Mouse (Mus musculus) myocyte (in vitro differentiated cells): ENCODE data around the gene Tesc. TPM values are rescaled to one million over a fixed set of nuclear protein-coding genes. Genes with fewer than 3 reads are reported as not detected.
A peak's percentile ranks its signal among the peaks of the same experiment; 100 is the strongest.

Source experiments
- H3K27me3 ChIP-seq: one replicate; pipeline ENCODE4 v1.6.1; 2011; ENCODE audit not compliant: control insufficient read depth, insufficient read depth, insufficient read length
- H3K36me3 ChIP-seq: one replicate; pipeline ENCODE4 v1.6.1; 2011; ENCODE audit not compliant: control insufficient read depth, insufficient read depth
- H3K4me2 ChIP-seq: one replicate; pipeline ENCODE4 v1.6.1; 2011; ENCODE audit warnings: low read depth, control low read depth
- H3K4me3 ChIP-seq: one replicate; pipeline ENCODE4 v1.5.1; 2011; ENCODE audit warnings: mild to moderate bottlenecking, control low read depth, moderate library complexity
- H3K79me2 ChIP-seq: one replicate; pipeline ENCODE4 v1.6.1; 2011; ENCODE audit not compliant: control insufficient read depth, insufficient read depth
- H3ac ChIP-seq: one replicate; pipeline ENCODE4 v1.6.1; 2011; ENCODE audit not compliant: control insufficient read depth, insufficient read length
- CEBPB ChIP-seq: IDR thresholded peaks from 2 replicates; pipeline ENCODE4 v1.6.1; 2011; ENCODE audit warnings: mild to moderate bottlenecking, moderate library complexity; ENCODE audit not compliant: poor library complexity, insufficient read depth, severe bottlenecking
- E2F4 ChIP-seq: IDR thresholded peaks from one replicate; pipeline ENCODE4 v1.6.1; 2011; ENCODE audit warnings: mild to moderate bottlenecking, control low read depth, moderate library complexity; ENCODE audit not compliant: insufficient read depth
- MAX ChIP-seq: IDR thresholded peaks from one replicate; pipeline ENCODE4 v1.6.1; 2011; ENCODE audit warnings: low read depth, mild to moderate bottlenecking, control low read depth
- MYOD1 ChIP-seq, 3 experiments: IDR thresholded peaks; one replicate each; pipeline ENCODE4 v1.6.1; 2011; ENCODE audit warnings: control low read depth in 2 of 3, low read depth in 2 of 3, mild to moderate bottlenecking in 2 of 3, moderate library complexity in 1 of 3; ENCODE audit not compliant: insufficient read length in 2 of 3, control insufficient read depth in 1 of 3
- MYOG ChIP-seq, 3 experiments: IDR thresholded peaks; one replicate each; pipeline ENCODE4 v1.6.1; 2011; ENCODE audit warnings: control low read depth in 2 of 3, low read depth in 2 of 3, mild to moderate bottlenecking in 2 of 3; ENCODE audit not compliant: insufficient read length in 2 of 3, control insufficient read depth in 1 of 3, insufficient read depth in 1 of 3
- POLR2A ChIP-seq: IDR thresholded peaks from one replicate; pipeline ENCODE4 v1.6.1; 2011; ENCODE audit warnings: low read depth, mild to moderate bottlenecking, control low read depth, moderate library complexity; ENCODE audit not compliant: insufficient read length
- POLR2AphosphoS2 ChIP-seq: IDR thresholded peaks from one replicate; pipeline ENCODE4 v1.6.1; 2011; ENCODE audit warnings: low read depth, control low read depth; ENCODE audit not compliant: insufficient read length
- REST ChIP-seq: IDR thresholded peaks from one replicate; pipeline ENCODE4 v1.6.1; 2011; ENCODE audit warnings: mild to moderate bottlenecking, control low read depth, moderate library complexity; ENCODE audit not compliant: insufficient read depth, insufficient read length
- SRF ChIP-seq: IDR thresholded peaks from one replicate; pipeline ENCODE4 v1.6.1; 2011; ENCODE audit warnings: low read depth; ENCODE audit not compliant: control insufficient read depth, insufficient read length
- TCF12 ChIP-seq: IDR thresholded peaks from one replicate; pipeline ENCODE4 v1.6.1; 2011; ENCODE audit warnings: mild to moderate bottlenecking, control low read depth; ENCODE audit not compliant: poor library complexity, insufficient read depth, severe bottlenecking
- TCF3 ChIP-seq: IDR thresholded peaks from one replicate; pipeline ENCODE4 v1.6.1; 2011; ENCODE audit warnings: low read depth, control low read depth; ENCODE audit not compliant: insufficient read length
- USF1 ChIP-seq: IDR thresholded peaks from one replicate; pipeline ENCODE4 v1.6.1; 2011; ENCODE audit warnings: low read depth, mild to moderate bottlenecking, control low read depth, moderate library complexity
- polyA plus RNA-seq: library from polyadenylated mRNA; unstranded; fragments of >200 nt; fragmentation: generic; extraction: Trizol; gene quantifications from one replicate; pipeline ENCODE4 v1.2.1, GENCODE M21; 2012; ENCODE audit warnings: missing spikeins

Tesc gene
- polyA plus RNA-seq, 1 experiment: 3.1 TPM

- Histone ChIP-seq H3K27me3 (no peaks in the 10 kb centered on the region), H3K4me2 (peak overlapping the region; percentile 35), H3ac (no peak overlapping the region), H3K36me3 (no peaks in the 10 kb centered on the region), H3K79me2 (no peaks in the 10 kb centered on the region), H3K4me3 (no peak overlapping the region)
- peak in 2 of 3 experiments; percentile 49 to 85 for TF ChIP-seq MYOD1 (IDR thresholded peaks at IDR 0.05; ENCODE audit: control insufficient read depth in 1 of 3, insufficient read length in 2 of 3, low read depth in 2 of 3)
- peak; percentile 9 for TF ChIP-seq POLR2A
- TF ChIP-seq CEBPB: no peak
- no peak for TF ChIP-seq TCF3
- no peak for TF ChIP-seq REST
- peak in 1 of 3 experiments; percentile 67 for TF ChIP-seq MYOG (IDR thresholded peaks at IDR 0.05; ENCODE audit: control insufficient read depth in 1 of 3, insufficient read depth in 1 of 3, insufficient read length in 2 of 3, low read depth in 2 of 3)
Measured at GRCm38 (mm10) chr5:118037798-118038484, 10.4 kb downstream of the Tesc start.

DNA sequence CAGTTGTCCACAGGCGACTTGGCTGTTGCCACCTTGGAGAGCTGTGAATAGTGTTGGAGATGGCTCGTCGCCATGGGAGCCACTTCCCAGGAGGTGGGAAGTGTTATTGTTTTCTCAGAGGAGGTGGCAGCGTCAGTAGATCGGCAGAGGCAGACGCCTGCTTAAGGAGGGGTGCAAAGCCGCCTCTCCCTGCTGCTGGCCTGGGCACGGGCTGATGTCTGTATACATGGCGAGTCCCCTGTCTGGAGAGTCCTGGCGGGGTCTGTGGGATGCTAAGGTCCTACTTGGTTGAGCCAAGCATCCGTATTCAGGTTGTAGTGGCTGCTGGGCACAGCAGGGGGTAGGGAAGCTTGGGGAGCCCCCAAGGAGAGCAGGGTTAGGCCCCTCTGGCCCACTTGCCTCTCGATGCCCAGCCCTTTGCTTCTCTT is 11.7 kb downstream of the Tesc start:
- no peak for TF ChIP-seq TCF12
- no peak for TF ChIP-seq MAX
- no peak for TF ChIP-seq SRF
- H3K4me3 ChIP-seq: no peak overlapping the region
- no peak overlapping the region for H3K4me2 ChIP-seq
- no peaks in the 10 kb centered on the region for H3K79me2 ChIP-seq
- no peak overlapping the region for H3ac ChIP-seq
- no peaks in the 10 kb centered on the region for H3K27me3 ChIP-seq
- H3K36me3 ChIP-seq: no peaks in the 10 kb centered on the region

DNA sequence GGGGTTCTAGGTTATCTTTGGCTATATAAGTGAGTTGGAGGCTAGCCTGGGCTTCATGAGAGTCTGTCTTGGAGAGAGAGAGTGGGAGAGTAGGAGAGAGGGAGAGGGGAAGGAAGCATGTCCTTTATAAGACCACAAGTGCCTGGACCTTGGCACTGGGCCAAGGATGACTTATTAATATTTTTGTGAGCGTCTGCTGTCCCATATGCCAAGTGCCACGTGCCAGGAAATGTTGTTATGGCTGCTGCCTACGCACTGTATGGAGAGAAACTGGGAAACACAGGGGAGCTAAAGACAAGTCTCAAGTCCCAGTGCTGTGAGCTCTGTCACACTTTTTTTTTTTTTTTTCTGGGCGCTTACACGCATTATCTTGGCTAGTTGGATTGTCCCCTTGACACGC is 15.1 kb downstream of the Tesc start:
- Histone ChIP-seq H3K27me3 (no peaks in the 10 kb centered on the region), H3ac (no peak overlapping the region), H3K4me2 (no peak overlapping the region), H3K36me3 (no peaks in the 10 kb centered on the region), H3K79me2 (no peaks in the 10 kb centered on the region), H3K4me3 (no peak overlapping the region)
- TF ChIP-seq USF1 (no peak), POLR2A (no peak), E2F4 (no peak), MYOG (IDR thresholded peaks at IDR 0.05; ENCODE audit: control insufficient read depth in 1 of 3, insufficient read depth in 1 of 3, insufficient read length in 2 of 3, low read depth in 2 of 3) (no peak), TCF3 (no peak), POLR2AphosphoS2 (no peak), TCF12 (no peak), MAX (no peak), MYOD1 (IDR thresholded peaks at IDR 0.05; ENCODE audit: control insufficient read depth in 1 of 3, insufficient read length in 2 of 3, low read depth in 2 of 3) (no peak)

DNA sequence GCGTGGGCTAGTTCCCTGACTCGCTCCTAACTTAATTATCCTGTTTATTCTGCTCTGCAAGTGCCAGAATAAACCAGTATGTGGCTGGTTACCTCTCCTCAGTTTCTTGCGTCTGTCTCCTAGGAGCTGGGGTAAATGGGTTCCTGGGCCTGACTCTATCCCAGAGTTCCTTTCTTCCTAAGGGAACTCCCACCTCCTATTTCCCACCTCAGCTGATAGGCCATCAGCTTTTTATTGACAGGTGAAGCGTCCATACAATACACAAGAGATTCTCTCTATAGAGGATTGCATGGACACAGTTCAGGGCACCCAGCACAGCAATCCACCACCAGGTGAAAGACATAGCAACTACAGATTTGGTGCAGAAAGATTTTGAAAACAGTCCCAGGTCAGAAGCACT is 16.2 kb downstream of the Tesc start:
- no peaks in the 10 kb centered on the region for H3K36me3 ChIP-seq
- TF ChIP-seq SRF (no peak), POLR2A (no peak), MYOD1 (IDR thresholded peaks at IDR 0.05; ENCODE audit: control insufficient read depth in 1 of 3, insufficient read length in 2 of 3, low read depth in 2 of 3) (no peak), TCF12 (no peak), REST (no peak), E2F4 (no peak)
- H3K4me2 ChIP-seq: no peak overlapping the region
- no peaks in the 10 kb centered on the region for H3K79me2 ChIP-seq
- no peaks in the 10 kb centered on the region for H3K27me3 ChIP-seq
- no peak overlapping the region for H3ac ChIP-seq
- no peak overlapping the region for H3K4me3 ChIP-seq

DNA sequence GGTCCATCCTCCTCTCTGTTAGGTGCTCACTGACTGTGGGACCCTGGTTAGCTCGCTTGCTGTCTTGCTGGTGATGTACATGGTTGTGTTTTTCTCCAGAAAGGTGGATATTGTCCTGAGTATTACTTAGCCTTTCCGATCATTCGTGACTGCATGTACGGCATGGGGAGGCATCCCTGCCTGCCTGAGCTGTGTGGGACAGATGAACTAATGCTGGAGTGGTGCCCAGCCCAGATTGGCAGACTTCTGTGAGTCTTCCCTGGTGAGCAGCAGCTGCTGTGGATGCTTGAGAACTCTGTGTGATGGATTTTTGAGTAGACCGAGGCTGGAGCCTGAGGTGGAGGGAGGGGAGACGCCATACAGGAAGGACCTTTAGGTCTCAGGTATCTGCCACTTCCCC is 17.4 kb downstream of the Tesc start:
- Histone ChIP-seq H3K4me2 (no peak overlapping the region), H3K27me3 (no peaks in the 10 kb centered on the region), H3K36me3 (no peaks in the 10 kb centered on the region), H3K79me2 (no peaks in the 10 kb centered on the region), H3K4me3 (no peak overlapping the region), H3ac (no peak overlapping the region)
- TF ChIP-seq TCF12: no peak
- TF ChIP-seq SRF: no peak
- TF ChIP-seq MYOG (IDR thresholded peaks at IDR 0.05; ENCODE audit: control insufficient read depth in 1 of 3, insufficient read depth in 1 of 3, insufficient read length in 2 of 3, low read depth in 2 of 3): peak in 1 of 3 experiments; percentile 6

- Histone ChIP-seq H3K4me3 (no peak overlapping the region), H3ac (no peak overlapping the region), H3K79me2 (no peaks in the 10 kb centered on the region), H3K4me2 (no peak overlapping the region), H3K27me3 (no peaks in the 10 kb centered on the region), H3K36me3 (no peaks in the 10 kb centered on the region)
- TF ChIP-seq REST (no peak), POLR2AphosphoS2 (no peak), TCF12 (no peak)
Measured at GRCm38 (mm10) chr5:118045385-118045784, 17.8 kb downstream of the Tesc start.
